Mouse (Mus musculus): ENCODE measurements around the gene Foxn3. TPM values are rescaled to one million over a fixed set of nuclear protein-coding genes. Genes with fewer than 3 reads are reported as not detected.

Foxn3 gene
- polyA plus RNA-seq, 1 experiment from 2014 or later = 81.4 TPM

DNA sequence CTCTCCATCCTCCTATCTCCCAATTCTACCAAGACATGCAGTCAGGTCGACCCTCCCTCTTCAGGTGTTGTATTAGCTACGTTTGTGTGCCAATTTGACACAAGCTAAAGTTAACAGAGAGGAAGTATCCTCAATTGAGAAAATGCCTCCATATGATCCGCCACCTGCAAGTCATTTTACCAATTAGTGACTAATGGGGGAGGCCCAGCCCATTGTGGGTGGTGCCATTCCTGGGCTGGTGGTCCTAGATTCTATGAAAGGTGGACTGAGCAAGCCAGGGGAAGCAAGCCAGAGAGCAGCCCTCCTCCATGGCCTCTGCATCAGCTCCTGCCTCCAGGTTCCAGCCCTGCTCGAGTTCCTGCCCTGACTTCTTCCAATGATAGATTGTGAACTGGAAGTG lies 158.0 kb downstream of the Foxn3 start:
- H3K9me3 ChIP-seq (ENCODE audit: control insufficient read depth, low read length) = no peaks in the 10 kb centered on the region
- no peaks in the 10 kb centered on the region for H3K4me1 ChIP-seq (ENCODE audit: control insufficient read depth, insufficient read depth, low read length)
- 89% methylated on average over 4 of the region's 4 CpGs for WGBS
- no peaks in the 10 kb centered on the region for H3K27me3 ChIP-seq (ENCODE audit: control insufficient read depth, insufficient read depth, low read length)
- no peak overlapping the region for H3K27ac ChIP-seq (replicated peaks; ENCODE audit: low read depth, low read length)
- ATAC-seq (ENCODE audit: low FRiP score, low TSS enrichment) (no peak), DNase-seq (no peak)
- H3K36me3 ChIP-seq (ENCODE audit: control insufficient read depth, insufficient read depth, low read length) = no peaks in the 10 kb centered on the region
- H3K4me3 ChIP-seq (replicated peaks; ENCODE audit: low read depth, low read length) = no peak overlapping the region
- no peak overlapping the region for H3K4me2 ChIP-seq (ENCODE audit: low read length)
- H3K9ac ChIP-seq (replicated peaks; ENCODE audit: low read length) = no peak overlapping the region

DNA sequence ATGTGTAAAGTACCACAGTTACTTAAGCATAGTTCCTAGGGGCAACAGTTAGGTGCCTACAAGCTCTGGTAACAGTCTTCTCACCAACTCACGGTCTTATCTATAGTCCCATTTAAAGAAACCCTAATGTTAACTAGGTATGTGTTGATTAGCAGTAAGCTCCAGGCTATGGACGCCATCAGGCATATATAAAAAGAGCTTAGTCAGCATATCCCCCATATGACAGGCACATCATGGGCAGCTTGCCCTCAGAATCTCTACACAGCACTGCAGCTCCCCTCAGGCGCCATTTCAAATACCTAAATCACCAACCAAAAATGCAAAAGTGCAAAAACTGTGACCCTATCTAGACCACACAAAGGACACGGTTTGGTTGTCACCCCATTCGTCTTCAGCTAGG lies 160.4 kb downstream of the Foxn3 start:
- DNase-seq = no peak
- Histone ChIP-seq H3K36me3 (ENCODE audit: control insufficient read depth, insufficient read depth, low read length) (no peaks in the 10 kb centered on the region), H3K27ac (replicated peaks; ENCODE audit: low read depth, low read length) (no peak overlapping the region), H3K4me1 (ENCODE audit: control insufficient read depth, insufficient read depth, low read length) (no peaks in the 10 kb centered on the region), H3K4me2 (ENCODE audit: low read length) (no peak overlapping the region), H3K27me3 (ENCODE audit: control insufficient read depth, insufficient read depth, low read length) (no peaks in the 10 kb centered on the region), H3K9ac (replicated peaks; ENCODE audit: low read length) (no peak overlapping the region), H3K4me3 (replicated peaks; ENCODE audit: low read depth, low read length) (no peak overlapping the region), H3K9me3 (ENCODE audit: control insufficient read depth, low read length) (no peaks in the 10 kb centered on the region)
- 96% methylated on average over 5 of the region's 5 CpGs for WGBS
- no peak for ATAC-seq (ENCODE audit: low FRiP score, low TSS enrichment)

DNA sequence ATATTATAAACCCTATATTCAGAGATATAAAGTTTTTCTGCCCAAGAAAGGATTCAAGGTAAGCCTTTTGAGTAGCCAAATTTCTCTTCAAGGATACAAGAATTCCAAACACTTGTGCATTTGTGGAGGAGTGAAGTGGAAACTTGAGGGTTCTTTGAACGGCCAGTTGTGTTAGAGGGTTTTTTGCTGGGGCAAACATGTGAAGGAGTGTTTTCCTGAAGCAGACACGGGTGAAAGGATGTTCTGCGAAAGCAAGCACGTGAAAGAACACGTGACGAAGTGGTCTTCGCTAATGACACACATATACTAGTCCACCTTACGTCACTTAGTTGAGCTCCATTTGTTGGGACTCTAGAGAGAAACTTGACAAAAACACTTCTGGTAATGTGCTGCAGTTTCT lies 162.5 kb downstream of the Foxn3 start:
- DNase-seq (no peak), ATAC-seq (ENCODE audit: low FRiP score, low TSS enrichment) (no peak)
- H3K9me3 ChIP-seq (ENCODE audit: control insufficient read depth, low read length) = no peaks in the 10 kb centered on the region
- no peaks in the 10 kb centered on the region for H3K4me1 ChIP-seq (ENCODE audit: control insufficient read depth, insufficient read depth, low read length)
- no peaks in the 10 kb centered on the region for H3K27me3 ChIP-seq (ENCODE audit: control insufficient read depth, insufficient read depth, low read length)
- WGBS = 96% methylated on average over 8 of the region's 8 CpGs
- H3K36me3 ChIP-seq (ENCODE audit: control insufficient read depth, insufficient read depth, low read length) = no peaks in the 10 kb centered on the region
- no peak overlapping the region for H3K9ac ChIP-seq (replicated peaks; ENCODE audit: low read length)
- no peak overlapping the region for H3K4me3 ChIP-seq (replicated peaks; ENCODE audit: low read depth, low read length)
- H3K27ac ChIP-seq (replicated peaks; ENCODE audit: low read depth, low read length) = no peak overlapping the region
- no peak overlapping the region for H3K4me2 ChIP-seq (ENCODE audit: low read length)

DNA sequence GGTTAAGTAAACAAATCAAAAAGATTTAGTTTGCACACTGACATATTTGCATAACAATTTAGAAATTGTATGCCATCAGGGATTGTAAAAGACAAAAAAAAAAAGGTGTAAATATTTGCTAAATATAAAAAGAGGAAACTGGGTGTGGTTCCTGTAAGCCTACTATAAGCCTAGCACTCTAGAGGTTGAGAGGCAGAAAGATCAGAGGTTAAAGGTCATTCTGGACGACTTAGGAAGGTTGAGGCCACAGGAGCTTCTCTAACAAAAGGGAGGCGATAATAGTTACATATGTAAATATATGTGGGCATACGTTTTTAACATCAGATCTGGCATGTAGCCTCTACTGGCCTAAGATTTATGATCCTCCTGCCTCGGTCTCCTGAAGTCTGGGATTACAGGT lies 163.8 kb downstream of the Foxn3 start:
- ATAC-seq (ENCODE audit: low FRiP score, low TSS enrichment) = no peak
- no peaks in the 10 kb centered on the region for H3K4me1 ChIP-seq (ENCODE audit: control insufficient read depth, insufficient read depth, low read length)
- no peak overlapping the region for H3K9ac ChIP-seq (replicated peaks; ENCODE audit: low read length)
- no peak for DNase-seq
- H3K4me2 ChIP-seq (ENCODE audit: low read length) = no peak overlapping the region
- no peaks in the 10 kb centered on the region for H3K36me3 ChIP-seq (ENCODE audit: control insufficient read depth, insufficient read depth, low read length)
- H3K27ac ChIP-seq (replicated peaks; ENCODE audit: low read depth, low read length) = no peak overlapping the region
- no peak overlapping the region for H3K4me3 ChIP-seq (replicated peaks; ENCODE audit: low read depth, low read length)
- H3K27me3 ChIP-seq (ENCODE audit: control insufficient read depth, insufficient read depth, low read length) = no peaks in the 10 kb centered on the region
- H3K9me3 ChIP-seq (ENCODE audit: control insufficient read depth, low read length) = no peaks in the 10 kb centered on the region
- WGBS = 77% methylated on average over 4 of the region's 4 CpGs

DNA sequence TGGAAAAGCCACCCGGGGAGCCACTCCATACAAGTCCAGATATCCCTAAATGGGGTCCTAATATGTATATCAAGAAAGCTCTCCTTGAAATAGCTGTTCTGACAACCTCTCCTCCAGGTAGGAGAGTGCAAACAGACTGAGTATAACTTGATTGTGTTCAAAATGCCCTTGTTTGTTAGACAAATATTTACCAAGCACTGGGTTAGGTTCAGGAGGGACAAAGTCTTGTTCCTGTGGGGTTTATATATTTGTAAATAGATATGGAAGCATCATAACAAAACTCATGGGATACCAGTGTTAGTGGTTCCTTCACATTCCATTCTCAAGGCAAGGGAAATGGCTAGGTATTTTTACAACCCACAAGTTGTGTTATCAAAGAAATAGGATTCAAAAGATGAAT lies 166.9 kb downstream of the Foxn3 start:
- DNase-seq (no peak), ATAC-seq (ENCODE audit: low FRiP score, low TSS enrichment) (no peak)
- Histone ChIP-seq H3K36me3 (ENCODE audit: control insufficient read depth, insufficient read depth, low read length) (no peaks in the 10 kb centered on the region), H3K9me3 (ENCODE audit: control insufficient read depth, low read length) (no peaks in the 10 kb centered on the region), H3K4me2 (ENCODE audit: low read length) (no peak overlapping the region), H3K9ac (replicated peaks; ENCODE audit: low read length) (no peak overlapping the region), H3K4me1 (ENCODE audit: control insufficient read depth, insufficient read depth, low read length) (peaks cover 9% of the 10 kb centered on the region), H3K4me3 (replicated peaks; ENCODE audit: low read depth, low read length) (no peak overlapping the region), H3K27me3 (ENCODE audit: control insufficient read depth, insufficient read depth, low read length) (no peaks in the 10 kb centered on the region), H3K27ac (replicated peaks; ENCODE audit: low read depth, low read length) (no peak overlapping the region)
- WGBS = 94% methylated on average over 1 of the region's 1 CpGs

DNA sequence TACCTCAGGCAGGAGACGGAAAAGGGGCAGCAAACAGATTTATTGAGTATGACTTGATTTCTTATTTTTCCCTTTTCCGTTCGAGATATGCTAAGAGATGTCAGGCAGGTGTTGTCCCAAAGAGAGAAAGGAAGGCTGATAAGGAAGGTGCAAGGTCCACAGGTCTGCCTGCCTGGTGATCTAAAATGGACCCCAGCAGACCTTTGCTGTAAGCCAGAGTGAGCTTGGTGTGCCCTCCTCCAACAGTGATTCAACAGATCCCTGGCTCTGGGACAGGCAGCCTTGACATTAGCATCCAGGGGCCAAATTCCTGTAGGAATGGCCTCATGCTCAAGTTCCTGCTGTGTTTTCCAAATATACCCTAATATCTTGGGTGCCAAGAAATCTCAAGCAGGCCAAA lies 168.3 kb downstream of the Foxn3 start:
- Histone ChIP-seq H3K36me3 (ENCODE audit: control insufficient read depth, insufficient read depth, low read length) (no peaks in the 10 kb centered on the region), H3K27me3 (ENCODE audit: control insufficient read depth, insufficient read depth, low read length) (no peaks in the 10 kb centered on the region), H3K9me3 (ENCODE audit: control insufficient read depth, low read length) (no peaks in the 10 kb centered on the region), H3K9ac (replicated peaks; ENCODE audit: low read length) (no peak overlapping the region), H3K4me1 (ENCODE audit: control insufficient read depth, insufficient read depth, low read length) (peaks cover 19% of the 10 kb centered on the region), H3K27ac (replicated peaks; ENCODE audit: low read depth, low read length) (no peak overlapping the region), H3K4me3 (replicated peaks; ENCODE audit: low read depth, low read length) (no peak overlapping the region), H3K4me2 (ENCODE audit: low read length) (no peak overlapping the region)
- ATAC-seq (ENCODE audit: low FRiP score, low TSS enrichment) (no peak), DNase-seq (no peak)
- 90% methylated on average over 3 of the region's 3 CpGs for WGBS

DNA sequence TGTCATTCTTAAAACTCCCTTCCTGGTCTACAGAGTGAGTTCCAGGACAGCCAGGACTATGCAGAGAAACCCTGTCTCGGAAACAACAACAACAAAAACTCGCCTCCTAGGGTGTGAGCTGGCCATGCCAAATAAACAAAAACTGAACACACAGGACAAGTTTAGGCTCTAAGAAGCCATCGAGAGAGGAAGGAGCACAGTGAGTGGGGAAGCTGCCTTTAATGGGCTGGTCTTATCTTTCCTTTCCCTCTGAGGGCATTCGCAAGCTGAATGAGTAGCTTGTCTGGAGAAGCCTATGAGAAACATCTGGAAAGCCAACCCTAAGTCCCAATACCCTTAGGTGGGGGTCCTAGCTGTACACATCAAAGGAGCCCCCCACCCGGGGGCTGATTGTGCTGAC lies 168.7 kb downstream of the Foxn3 start:
- no peak for ATAC-seq (ENCODE audit: low FRiP score, low TSS enrichment)
- Histone ChIP-seq H3K4me2 (ENCODE audit: low read length) (no peak overlapping the region), H3K27ac (replicated peaks; ENCODE audit: low read depth, low read length) (no peak overlapping the region), H3K36me3 (ENCODE audit: control insufficient read depth, insufficient read depth, low read length) (no peaks in the 10 kb centered on the region), H3K4me1 (ENCODE audit: control insufficient read depth, insufficient read depth, low read length) (peaks cover 22% of the 10 kb centered on the region), H3K27me3 (ENCODE audit: control insufficient read depth, insufficient read depth, low read length) (no peaks in the 10 kb centered on the region), H3K9me3 (ENCODE audit: control insufficient read depth, low read length) (no peaks in the 10 kb centered on the region), H3K4me3 (replicated peaks; ENCODE audit: low read depth, low read length) (no peak overlapping the region), H3K9ac (replicated peaks; ENCODE audit: low read length) (no peak overlapping the region)
- 79% methylated on average over 5 of the region's 5 CpGs for WGBS
- DNase-seq = no peak

DNA sequence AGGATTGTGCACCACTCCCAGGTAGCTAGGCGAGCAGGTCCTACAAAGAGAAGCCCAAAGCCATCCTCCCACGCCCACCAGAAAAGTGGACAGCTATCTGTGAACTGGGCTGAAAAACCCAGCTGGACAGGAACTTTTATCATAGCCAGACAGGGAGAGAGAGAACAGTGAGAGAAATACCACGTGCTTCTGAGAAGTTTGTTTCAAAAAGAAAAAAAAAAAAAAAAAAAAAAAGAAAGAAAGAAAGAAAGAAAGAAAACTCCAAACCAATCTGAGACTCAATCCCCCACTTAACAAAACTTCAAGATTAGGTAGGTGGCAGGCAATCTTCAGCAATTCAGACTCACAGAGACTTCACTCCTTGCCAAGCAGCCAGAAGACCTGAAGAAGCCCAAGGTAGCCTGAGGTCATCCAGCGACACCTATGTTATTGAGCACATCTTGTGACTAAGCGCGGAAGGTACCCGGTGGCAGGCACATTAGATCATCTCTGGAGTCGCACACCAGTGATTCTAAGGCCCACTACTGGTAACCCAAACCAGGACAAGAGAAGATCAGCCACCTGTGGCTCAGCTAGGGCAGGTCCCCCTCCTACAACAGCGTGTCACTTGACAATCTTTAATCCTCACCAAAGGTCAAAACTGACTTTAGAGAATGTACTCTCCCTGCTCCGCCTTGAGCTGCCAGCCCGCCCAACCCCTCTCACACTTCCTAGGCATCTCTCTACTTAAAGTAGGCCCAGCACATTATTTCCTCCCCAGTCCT lies 169.3 kb downstream of the Foxn3 start:
- 39% methylated on average over 11 of the region's 11 CpGs for WGBS
- Histone ChIP-seq H3K4me2 (ENCODE audit: low read length) (peak overlapping the region; percentile 75), H3K27me3 (ENCODE audit: control insufficient read depth, insufficient read depth, low read length) (no peaks in the 10 kb centered on the region), H3K9me3 (ENCODE audit: control insufficient read depth, low read length) (no peaks in the 10 kb centered on the region), H3K27ac (replicated peaks; ENCODE audit: low read depth, low read length) (peak overlapping the region; percentile 89), H3K4me1 (ENCODE audit: control insufficient read depth, insufficient read depth, low read length) (peaks cover 22% of the 10 kb centered on the region), H3K4me3 (replicated peaks; ENCODE audit: low read depth, low read length) (peak overlapping the region; percentile 92), H3K9ac (replicated peaks; ENCODE audit: low read length) (peak overlapping the region; percentile 85; the same call in 1 of the 2 replicates), H3K36me3 (ENCODE audit: control insufficient read depth, insufficient read depth, low read length) (no peaks in the 10 kb centered on the region)
- DNase-seq (no peak), ATAC-seq (ENCODE audit: low FRiP score, low TSS enrichment) (no peak)

Data from midbrain, embryonic 14.5 days (tissue).